Mouse (Mus musculus) spleen, postnatal 10 days (tissue): ENCODE measurements around the gene Pnpla6.
A peak's percentile ranks its signal among the peaks of the same experiment; 100 is the strongest.
"Not testable (repeated sequence)": the region's sequence is repeated elsewhere in the genome, so short reads cannot be mapped to it uniquely, and the experiment has no call there.

Experiments
- DNase-seq, 2 experiments: peaks; one replicate each; pipeline ENCODE4 v3.0.0; 2021 to 2022; ENCODE audit warnings: low spot score in 2 of 2

Gene Pnpla6

GRCm38 (mm10) chr8:3576211-3576960 lies 61.2 kb downstream of the Pnpla6 start:
- DNase-seq, result no peak

- DNase-seq, result no peak
Measured at GRCm38 (mm10) chr8:3579390-3580364, 64.5 kb downstream of the Pnpla6 start.

- DNase-seq, result not testable (repeated sequence)
Measured at GRCm38 (mm10) chr8:3581961-3582360, 66.8 kb downstream of the Pnpla6 start.

GRCm38 (mm10) chr8:3586452-3586851 lies 71.3 kb downstream of the Pnpla6 start:
- no peak for DNase-seq

- no peak for DNase-seq
Measured at GRCm38 (mm10) chr8:3586993-3587390, 71.8 kb downstream of the Pnpla6 start, which contains the start of gene Camsap3. TSS of gene Camsap3 (plus strand) at chr8:3587293.

GRCm38 (mm10) chr8:3587391-3588257 lies 72.4 kb downstream of the Pnpla6 start:
- DNase-seq, result peak in 1 of 2 experiments; percentile 51

GRCm38 (mm10) chr8:3588258-3588633 lies 73.1 kb downstream of the Pnpla6 start:
- DNase-seq, result no peak

- no peak for DNase-seq
Measured at GRCm38 (mm10) chr8:3593470-3593869, 78.3 kb downstream of the Pnpla6 start.
